Mouse (Mus musculus): ENCODE data around the gene Ipcef1.
"Not testable (repeated sequence)": the region's sequence is repeated elsewhere in the genome, so short reads cannot be mapped to it uniquely, and the experiment has no call there.

Gene Ipcef1

DNA sequence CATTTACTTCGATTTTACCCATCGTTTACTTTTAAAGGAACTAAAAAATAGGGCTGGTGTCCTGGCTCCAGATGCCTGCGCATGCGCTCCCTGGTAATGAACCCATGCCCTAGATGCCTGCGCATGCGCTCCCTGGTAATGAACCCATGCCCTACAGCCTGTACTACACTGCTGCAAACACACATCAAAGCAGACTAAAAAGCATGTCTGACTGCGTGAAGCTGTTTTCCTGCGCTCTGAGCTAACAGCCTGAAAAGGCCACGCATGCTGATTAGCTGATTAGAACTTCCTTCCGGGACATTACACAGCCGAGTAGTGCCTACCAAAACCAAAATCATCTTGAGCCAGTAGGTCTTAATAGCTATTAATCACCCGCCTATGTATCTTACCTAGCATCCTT, 16.7 kb downstream of the Ipcef1 start:
- no peak for DNase-seq (ENCODE audit: low spot score)

DNA sequence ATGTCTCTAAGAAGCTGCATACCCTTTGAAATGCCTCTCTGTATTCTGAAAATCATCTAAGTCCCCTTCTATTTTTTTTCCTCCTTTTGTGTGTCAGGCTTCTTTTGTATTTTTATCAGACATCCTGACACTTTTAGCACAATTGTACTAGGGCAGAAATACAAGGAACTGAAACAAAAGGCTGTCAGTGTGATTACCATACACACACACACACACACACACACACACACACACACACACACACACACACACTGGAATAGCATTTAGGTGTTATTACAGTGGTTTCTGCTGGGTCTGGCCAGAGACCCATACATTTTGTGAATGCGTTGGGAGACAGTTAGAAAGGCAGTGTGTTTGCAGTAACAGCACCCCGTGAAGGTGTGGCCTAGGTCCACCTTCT, 18.8 kb downstream of the Ipcef1 start:
- no peak for DNase-seq (ENCODE audit: low spot score)

DNA sequence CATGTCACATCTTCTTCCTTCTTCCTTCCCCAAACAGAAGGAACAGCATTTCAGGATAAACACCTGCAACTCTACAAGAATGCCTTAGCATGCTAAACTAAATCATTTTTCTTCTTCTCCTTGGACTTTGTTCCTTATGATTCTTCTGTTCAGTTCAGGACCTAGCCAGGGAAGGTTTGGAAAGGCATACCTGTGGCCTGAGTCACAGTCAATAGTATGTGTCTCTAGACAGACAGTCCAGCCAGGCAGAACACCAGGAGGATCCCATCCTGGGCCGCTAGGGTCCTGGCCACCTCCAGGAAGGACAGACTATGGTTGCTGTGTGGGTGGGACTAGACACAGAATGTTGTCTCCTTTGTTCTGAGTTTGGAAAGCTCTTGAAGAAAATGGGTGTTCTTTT, 27.2 kb downstream of the Ipcef1 start:
- no peak for DNase-seq (ENCODE audit: low spot score)

DNA sequence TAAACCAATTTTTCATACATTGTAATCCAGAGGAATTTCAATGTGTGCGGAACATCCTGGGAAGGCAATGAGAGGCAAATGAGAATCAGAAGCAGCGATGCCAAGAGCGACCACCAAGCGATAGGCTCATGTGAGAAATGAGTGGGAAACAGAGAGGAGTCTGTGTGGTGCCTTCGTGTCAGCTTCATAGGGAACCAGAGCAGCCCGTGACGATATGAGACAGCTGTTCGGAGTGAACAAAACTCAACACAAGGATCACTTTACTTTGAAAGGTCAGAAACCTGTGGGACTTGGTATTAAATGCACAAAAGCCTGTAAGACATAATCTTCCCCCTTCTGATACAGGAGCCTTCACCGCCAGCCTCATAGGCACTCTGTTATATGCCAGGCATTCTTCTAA, 31.7 kb downstream of the Ipcef1 start:
- no peak for DNase-seq (ENCODE audit: low spot score)

DNA sequence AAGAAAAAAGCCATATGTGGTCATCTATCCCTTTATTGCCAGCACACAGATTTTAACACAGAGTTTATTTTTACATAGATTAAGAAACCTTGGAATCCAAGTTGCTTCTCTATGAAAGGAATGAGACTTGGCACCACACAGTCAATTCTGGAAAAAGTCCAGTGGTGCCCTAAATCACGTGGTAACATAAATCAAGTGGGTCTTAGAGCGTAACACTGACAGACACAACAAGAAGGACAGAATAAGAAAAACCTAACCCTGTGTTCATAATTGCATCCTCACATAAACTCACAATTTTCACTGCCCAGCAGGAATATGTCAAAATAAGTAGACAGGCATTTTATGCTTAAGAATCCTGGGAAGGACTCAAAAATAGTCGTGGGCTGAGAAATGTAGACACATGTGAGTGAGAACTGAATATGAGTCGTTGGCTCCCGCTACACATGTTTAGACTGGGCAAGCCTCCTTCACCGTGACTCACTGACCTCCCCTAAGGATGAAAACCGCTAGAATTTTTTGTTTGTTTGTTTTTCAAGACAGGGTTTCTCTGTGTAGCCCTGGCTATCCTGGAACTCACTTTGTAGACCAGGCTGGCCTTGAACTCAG, 32.4 kb downstream of the Ipcef1 start:
- DNase-seq (ENCODE audit: low spot score), result no peak

DNA sequence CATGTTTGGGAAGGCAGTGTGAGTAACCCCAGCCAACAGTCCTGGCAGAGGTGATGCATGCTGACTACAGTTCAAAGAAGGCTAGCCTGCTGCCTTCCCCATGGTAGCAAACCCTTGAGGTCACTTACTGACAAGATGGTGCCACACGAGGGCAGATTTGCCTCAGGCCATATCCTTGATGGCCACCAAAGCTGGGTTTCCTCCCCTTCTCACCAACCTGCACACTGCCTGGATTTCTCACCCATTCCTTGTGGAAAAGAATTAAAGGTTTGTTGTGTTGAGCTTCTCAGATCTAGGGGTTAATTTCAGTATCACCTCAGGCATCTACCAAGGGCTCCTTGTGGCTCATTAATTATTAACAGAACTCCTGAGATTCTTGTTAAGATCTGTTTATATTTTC, 37.1 kb downstream of the Ipcef1 start:
- DNase-seq (ENCODE audit: low spot score), result peak; percentile 10

DNA sequence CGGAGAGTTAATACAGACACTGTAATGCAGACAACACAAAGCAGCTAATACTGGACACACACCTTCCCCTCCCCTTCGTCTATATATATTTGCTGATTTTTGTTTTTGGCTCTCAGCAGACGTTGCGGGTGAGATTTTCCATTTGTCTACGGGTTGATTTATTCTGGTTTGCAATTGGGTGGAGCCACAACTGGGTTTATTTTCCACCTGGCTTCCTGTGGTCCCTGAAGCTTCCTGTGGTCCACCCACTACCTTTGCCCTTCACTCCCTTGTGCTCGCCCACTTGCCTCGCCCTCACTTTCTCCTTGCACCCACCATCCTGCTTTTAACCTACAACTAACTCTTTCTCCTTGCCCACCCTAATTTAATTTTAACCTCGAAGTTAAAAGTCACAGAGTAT, 41.7 kb downstream of the Ipcef1 start:
- DNase-seq (ENCODE audit: low spot score), result no peak

DNA sequence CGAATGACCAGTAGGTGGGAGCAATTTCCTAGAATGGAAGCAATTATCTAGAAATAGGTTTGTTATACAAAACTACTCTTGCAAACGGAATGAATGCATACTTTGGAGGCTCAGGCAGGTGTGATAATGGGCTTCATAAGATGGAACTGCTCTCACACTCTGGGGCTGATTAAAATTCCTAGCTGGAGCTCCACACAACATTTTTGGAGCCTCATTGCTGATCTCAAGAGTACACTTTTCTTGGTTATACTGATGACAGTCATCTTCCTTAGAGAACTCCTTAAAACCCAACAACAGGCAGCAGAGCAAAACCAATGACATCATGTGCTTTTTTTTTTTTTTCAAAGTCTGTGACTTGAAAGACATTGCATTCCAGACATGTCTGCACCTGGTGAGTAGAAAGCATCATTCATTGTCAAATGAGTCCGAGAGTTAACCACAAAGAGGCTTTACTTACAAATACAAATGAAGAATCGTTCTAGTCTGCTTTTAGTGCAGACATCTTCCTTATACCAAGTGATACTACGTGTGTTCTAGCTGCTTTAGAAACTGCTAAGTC, 47.2 kb downstream of the Ipcef1 start:
- DNase-seq (ENCODE audit: low spot score), result no peak

DNA sequence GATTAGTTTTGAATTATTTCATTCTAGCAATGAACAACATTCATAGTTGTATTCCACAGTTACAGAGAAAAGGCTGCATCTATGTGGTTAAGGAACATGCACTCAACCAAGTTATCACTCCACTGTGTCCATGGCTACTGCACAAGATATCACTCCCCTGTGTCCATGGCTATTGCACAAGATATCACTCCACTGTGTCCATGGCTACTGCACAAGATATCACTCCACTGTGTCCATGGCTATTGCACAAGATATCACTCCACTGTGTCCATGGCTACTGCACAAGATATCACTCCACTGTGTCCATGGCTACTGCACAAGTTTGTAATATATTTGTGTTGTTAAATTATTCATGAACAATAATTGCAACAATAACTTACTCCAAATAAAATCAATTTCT, 48.4 kb downstream of the Ipcef1 start:
- DNase-seq (ENCODE audit: low spot score), result not testable (repeated sequence)

DNA sequence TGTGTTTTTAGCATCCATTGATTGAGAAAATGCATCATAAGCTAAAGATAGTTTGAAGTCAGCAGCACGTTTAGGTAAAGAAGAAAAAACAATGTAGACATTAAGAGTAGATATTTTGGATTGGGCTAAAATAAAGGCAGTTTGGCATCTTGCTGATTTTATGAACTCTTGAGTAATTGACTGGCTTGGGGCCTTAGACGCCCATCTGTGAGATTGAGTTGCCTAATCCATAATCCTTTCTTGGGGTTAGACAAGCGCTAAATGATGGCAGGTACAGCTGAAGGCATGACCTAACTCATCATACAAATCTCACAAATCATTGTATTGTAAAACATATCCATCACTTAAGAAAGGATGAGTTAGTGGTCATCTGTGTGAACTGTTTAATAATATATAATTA, 52.9 kb downstream of the Ipcef1 start:
- DNase-seq (ENCODE audit: low spot score), result no peak

DNA sequence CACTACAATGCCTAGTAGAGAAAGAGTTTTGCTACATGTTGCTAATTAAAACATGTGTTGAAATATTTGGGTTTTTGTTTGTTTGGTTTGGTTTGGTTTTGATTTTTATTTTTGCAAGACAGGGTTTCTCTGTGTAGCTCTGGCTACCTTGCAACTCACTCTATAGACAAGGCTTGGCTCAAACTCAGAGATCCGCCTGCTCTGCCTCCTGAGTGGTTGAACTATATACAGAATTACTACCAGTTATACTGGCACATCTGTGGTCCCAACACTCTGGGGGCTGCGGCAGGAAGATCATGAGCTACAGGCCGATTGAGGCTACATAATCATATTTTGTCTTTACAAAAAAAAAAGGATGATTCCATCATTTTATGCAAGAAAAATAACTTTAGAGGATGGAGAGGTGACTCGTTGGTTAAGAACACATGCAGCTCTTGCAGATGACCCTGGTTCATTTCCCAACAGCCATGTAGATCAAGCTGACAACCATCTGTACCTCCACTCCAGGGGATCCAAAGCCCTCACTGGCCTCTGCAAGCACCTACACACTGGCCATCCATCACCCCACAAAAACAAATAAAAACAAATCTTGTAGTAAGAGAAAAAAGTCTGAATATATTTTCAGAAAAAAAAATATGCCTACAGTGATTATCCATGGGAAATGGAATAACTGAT, 53.6 kb downstream of the Ipcef1 start:
- DNase-seq (ENCODE audit: low spot score), result no peak

DNA sequence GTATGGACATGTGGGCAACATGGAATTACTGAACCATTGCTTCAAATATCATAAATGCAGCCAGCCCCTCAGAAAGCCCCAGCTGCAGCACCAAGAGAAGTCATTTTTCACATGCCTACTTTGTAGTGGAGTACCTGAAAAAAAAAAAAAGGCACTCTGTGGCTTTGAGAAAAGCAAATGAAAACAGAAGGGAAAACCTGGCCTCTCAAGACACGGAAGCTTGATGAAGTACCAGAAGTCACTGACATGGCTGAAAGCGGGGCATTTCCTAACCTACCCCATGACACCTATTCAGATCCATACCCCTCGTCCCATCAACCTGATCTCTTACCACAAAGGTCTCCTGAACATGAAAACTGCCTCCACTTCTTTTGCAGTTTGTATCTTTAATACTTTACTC, 55.4 kb downstream of the Ipcef1 start:
- no peak for DNase-seq (ENCODE audit: low spot score)

DNA sequence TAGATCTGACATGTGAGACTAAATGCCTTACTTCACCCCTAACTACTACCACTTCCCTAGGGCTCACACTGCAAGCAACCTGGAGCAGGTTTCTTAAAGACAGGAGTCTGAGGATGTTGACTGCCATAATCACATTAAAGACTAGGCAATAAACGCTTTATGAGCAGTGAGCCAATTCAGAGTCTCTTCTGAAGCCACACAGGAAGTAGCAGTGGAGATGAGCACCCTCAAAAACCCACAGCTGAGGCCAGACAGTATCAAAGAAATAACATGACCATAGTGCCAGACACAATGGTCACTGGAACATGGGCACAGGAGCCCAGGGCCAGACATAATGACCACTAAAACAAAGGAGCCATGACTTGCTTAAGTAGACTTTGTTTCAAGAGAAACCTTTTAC, 63.7 kb downstream of the Ipcef1 start:
- DNase-seq (ENCODE audit: low spot score), result no peak

DNA sequence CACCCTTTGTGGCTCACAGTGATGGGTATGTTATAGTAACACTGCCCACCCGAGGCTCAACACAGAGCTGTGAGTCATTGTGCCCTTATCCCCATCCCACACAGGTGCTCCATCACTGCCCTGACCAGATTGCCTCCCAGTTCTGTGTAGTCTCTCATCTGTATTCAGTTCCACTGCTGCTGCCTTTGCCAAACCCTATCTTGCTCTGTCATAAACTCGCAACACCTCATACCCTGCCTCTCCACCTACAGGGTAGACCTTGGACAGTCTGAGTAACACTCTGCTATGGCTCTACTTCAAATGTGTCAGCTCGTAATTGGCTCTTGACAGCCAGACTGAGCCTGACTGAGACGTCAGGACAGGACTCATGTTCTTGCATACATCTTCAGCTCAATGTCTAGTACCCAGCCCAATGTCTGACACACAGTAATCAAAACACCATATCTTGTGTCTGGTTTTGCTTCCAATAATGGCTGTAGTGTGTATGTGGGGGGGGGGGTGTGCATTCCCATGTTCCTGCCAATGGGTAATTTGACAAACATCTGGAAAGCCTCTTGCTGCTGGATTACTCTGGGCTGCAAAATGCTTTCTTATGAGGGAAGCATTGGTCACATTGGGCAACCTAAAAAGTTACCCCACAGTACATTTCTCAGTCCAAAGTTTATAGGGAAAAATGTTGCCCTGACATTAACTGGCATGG, 64.7 kb downstream of the Ipcef1 start:
- no peak for DNase-seq (ENCODE audit: low spot score)

DNA sequence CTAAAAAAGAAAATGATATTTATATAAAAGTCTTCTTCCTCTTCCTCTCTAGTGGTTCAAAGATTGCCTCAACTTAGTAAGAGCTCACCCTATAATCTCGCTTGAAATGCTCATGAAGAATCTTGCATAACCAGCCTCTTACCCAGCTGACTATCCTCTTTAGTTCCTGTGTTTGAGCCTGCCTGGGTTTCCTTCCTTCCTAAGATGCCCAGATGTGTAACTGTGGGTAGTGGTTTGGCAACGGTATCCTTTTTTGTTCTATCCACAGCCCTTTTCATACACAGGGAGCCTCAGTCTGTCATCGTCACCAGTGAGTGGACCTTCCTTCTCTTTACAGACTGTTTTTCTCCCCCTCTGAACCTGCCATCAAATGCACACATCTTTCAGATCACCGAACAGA, 66.0 kb downstream of the Ipcef1 start:
- no peak for DNase-seq (ENCODE audit: low spot score)

DNA sequence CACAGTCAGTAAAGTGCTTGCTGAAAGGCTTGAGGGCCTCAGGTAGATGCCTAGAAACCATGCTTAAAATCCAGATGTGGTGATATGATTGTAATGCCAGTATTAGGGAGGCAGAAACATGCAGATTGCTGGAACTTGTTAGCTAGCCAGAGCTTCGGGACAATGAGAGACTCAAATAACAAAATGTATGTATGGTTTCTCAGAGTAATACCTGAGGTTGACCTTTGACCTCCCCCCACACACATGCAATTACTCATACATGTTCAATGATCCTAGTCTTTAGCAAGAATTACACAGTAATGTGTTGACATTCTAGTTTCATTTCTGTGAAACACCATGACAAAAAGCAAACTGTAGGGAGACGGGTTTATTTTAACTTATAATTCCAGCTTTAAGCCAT, 68.8 kb downstream of the Ipcef1 start:
- no peak for DNase-seq (ENCODE audit: low spot score)

DNA sequence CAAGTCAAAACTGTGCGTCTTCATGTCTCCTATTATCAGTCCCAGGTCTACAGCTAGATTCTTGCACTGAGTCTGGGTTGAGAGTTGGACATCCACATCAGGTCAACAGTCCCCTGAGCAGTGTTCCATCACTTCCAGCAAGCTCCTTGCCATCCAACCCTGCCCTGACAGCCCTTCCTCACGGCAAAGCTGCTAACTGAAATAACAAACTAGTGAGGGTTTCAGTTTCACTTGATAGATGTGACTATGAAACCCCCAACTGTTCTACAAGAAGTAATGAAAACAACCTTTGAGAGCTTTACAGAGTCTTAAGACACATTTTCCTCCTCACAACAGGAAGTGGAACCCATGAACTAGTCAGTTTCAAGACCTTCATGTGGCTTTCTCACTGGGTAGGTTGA, 69.5 kb downstream of the Ipcef1 start:
- DNase-seq (ENCODE audit: low spot score), result no peak

DNA sequence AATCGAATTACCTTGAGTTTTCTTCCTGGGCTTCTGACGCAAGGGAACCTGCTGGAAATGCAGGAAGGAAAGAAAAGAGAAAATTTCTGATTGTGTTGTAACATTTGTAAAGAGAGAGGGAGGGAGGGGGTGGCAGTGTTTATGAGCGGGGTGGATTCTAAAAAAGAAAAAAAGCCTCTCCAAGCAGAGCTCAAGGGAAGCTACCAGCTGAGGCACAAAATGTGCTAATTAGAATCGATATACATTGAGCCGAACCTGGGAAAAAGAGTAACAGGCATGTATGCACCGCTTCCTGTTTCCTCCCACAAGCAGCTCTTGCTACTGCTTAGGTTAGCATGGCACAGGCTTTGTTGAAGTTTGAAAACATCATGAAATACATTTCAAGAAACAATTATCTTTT, 72.0 kb downstream of the Ipcef1 start:
- DNase-seq (ENCODE audit: low spot score), result no peak

DNA sequence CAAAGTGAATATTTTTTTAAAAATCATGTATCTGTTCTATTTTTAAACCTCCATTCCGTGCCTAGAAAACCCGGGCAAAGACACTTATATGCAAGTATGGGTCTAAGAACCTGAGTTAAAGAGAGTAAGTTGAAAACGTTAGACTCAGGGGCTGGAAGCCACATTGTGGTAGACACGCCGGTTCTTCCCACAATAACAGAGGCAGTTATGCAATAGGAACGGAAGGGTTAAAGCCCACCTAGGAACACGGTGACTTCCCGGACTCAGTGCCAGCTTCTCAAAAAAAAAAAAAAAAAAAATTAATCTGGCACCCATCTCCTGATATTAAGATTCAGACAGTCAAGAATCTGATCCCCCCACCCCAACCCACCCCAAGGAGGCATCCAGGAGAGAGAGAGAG, 72.5 kb downstream of the Ipcef1 start:
- DNase-seq (ENCODE audit: low spot score), result no peak

DNA sequence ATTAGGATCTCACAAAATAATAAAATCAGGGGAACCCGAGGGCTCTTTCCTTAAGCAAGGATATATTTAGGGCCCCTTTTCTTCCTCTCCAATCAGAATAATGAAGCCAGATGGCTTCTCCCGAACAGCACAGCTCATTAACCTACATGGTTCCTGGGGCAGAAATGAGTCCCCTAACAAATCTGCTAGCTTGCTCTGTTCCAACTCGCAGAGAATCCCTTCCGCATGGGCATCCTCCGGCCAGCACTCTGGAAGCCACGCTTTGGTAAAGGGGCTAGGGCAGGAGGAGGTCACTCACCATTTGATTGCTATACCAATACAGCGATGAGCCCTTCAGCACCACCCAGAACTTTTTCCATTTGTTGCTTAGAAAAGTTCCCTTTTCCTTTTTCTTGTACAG, 73.1 kb downstream of the Ipcef1 start:
- DNase-seq (ENCODE audit: low spot score), result no peak

DNA sequence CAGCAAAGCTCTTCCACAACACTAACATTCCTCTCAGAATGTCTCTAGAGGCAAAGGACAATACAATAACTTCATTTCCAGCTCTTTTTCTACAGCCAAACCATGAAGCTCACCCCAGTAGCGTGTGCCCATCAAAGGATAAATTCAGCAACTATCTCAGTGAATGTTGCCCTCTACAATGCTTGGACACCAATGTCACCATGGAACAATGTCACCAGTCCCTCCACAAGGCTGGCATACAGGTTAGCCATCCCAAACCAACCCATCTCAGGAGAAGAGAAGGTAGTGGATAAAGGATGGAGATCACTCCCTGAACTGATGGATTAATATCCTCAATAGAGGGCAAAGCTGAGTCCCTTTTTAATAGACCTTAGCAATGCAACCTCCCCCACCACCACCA, 73.5 kb downstream of the Ipcef1 start:
- no peak for DNase-seq (ENCODE audit: low spot score)

DNA sequence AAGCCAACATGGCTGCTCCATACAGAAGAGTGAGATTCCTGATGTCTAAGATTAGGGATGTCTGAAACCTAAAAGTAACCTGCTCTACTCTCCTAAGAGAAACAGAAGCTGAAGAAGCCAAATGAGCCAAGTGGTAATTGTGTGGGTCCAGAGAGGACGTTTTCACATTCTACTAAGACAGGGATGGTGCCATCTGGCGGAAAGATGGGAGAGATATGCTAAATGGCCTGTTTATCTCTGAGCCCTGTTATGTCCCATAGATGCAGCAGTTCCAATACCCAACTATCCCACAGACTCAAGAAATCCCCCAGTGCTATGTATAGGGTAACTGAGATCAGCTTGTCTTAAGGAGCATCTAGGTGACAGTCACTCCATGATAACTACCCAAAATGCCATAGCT, 74.4 kb downstream of the Ipcef1 start:
- DNase-seq (ENCODE audit: low spot score), result no peak

DNA sequence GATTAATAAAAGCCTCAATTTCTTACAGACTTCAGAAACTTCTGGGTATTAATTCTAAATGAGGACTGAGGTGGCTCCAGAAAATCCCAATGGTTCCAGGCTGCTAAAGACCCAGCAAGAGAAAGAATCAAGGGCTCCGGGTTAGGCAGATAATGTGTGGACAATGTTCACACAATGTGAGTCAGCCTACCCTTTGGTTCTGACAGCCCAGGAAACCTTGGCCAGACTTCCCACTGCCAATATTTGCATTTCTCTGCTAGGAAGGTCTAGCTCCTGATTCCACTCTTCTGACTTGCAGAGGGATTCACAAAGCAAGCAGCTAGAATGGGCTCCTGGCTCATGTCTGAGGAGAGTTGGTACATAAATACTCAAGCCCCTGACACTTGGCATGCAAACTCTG, 83.9 kb downstream of the Ipcef1 start:
- DNase-seq (ENCODE audit: low spot score), result no peak

All from urinary bladder, postnatal 14 days (tissue).